Mouse (Mus musculus) lung, postnatal 10 days (tissue): Measurements from ENCODE around the gene Epsti1.
"Not testable (repeated sequence)": the region's sequence is repeated elsewhere in the genome, so short reads cannot be mapped to it uniquely, and the experiment has no call there.

Experiments used
- DNase-seq: peaks from one replicate; pipeline ENCODE4 v3.0.0; 2021

Epsti1 gene

GRCm38 (mm10) chr14:77904171-77904762 is at the start of gene Epsti1:
Gene Epsti1, plus strand, starts transcription at chr14:77904239.
- no peak for DNase-seq

GRCm38 (mm10) chr14:77859894-77860293 is 44.1 kb upstream of the Epsti1 start:
- DNase-seq = no peak

GRCm38 (mm10) chr14:77860841-77861560 is 43.0 kb upstream of the Epsti1 start:
- DNase-seq = no peak

- DNase-seq = no peak
Observed at GRCm38 (mm10) chr14:77864051-77864450, 40.0 kb upstream of the Epsti1 start.

GRCm38 (mm10) chr14:77864510-77864909 is 39.5 kb upstream of the Epsti1 start:
- DNase-seq = no peak

- no peak for DNase-seq
Observed at GRCm38 (mm10) chr14:77867601-77868000, 36.4 kb upstream of the Epsti1 start.

GRCm38 (mm10) chr14:77870926-77871325 is 33.1 kb upstream of the Epsti1 start:
- no peak for DNase-seq

GRCm38 (mm10) chr14:77871380-77871975 is 32.6 kb upstream of the Epsti1 start:
- DNase-seq = no peak

- peak; percentile 89 for DNase-seq
Observed at GRCm38 (mm10) chr14:77874304-77875241, 29.5 kb upstream of the Epsti1 start, which contains the start of gene Dnajc15. Gene Dnajc15, minus strand, starts transcription at chr14:77875125.

- no peak for DNase-seq
Observed at GRCm38 (mm10) chr14:77876199-77876598, 27.8 kb upstream of the Epsti1 start.

GRCm38 (mm10) chr14:77877876-77878275 is 26.2 kb upstream of the Epsti1 start:
- not testable (repeated sequence) for DNase-seq

- DNase-seq = no peak
Observed at GRCm38 (mm10) chr14:77881998-77882397, 22.0 kb upstream of the Epsti1 start.

- no peak for DNase-seq
Observed at GRCm38 (mm10) chr14:77882669-77883068, 21.4 kb upstream of the Epsti1 start.

GRCm38 (mm10) chr14:77886376-77886775 is 17.7 kb upstream of the Epsti1 start:
- DNase-seq = no peak

- no peak for DNase-seq
Observed at GRCm38 (mm10) chr14:77886941-77887340, 17.1 kb upstream of the Epsti1 start.

- DNase-seq = no peak
Observed at GRCm38 (mm10) chr14:77889911-77890310, 14.1 kb upstream of the Epsti1 start.

GRCm38 (mm10) chr14:77895951-77896350 is 8.1 kb upstream of the Epsti1 start:
- no peak for DNase-seq

GRCm38 (mm10) chr14:77902541-77902940 is 1.5 kb upstream of the Epsti1 start:
- DNase-seq = no peak

GRCm38 (mm10) chr14:77905466-77905865 is 1.4 kb downstream of the Epsti1 start:
- no peak for DNase-seq

- DNase-seq = no peak
Observed at GRCm38 (mm10) chr14:77906586-77906985, 2.5 kb downstream of the Epsti1 start.

- no peak for DNase-seq
Observed at GRCm38 (mm10) chr14:77915776-77916175, 11.7 kb downstream of the Epsti1 start.

GRCm38 (mm10) chr14:77921641-77922040 is 17.6 kb downstream of the Epsti1 start:
- no peak for DNase-seq
